Mouse (Mus musculus) stomach, embryonic 16.5 days (tissue): ENCODE results near the gene Pld1. TPM values are rescaled to one million over a fixed set of nuclear protein-coding genes. Genes with fewer than 3 reads are reported as not detected.
A peak's percentile ranks its signal among the peaks of the same experiment; 100 is the strongest.

Source experiments
- ATAC-seq: fragments of 200-750 bp; cut with Nextera tagmentation; 2 replicates; pipeline ENCODE4 v1.8.0; 2017; ENCODE audit warnings: moderate number of reproducible peaks, moderate TSS enrichment; ENCODE audit not compliant: insufficient read depth, low FRiP score
- H3K27ac ChIP-seq: fragments of 300-500 bp; sonication (generic); 2 replicates; pipeline ENCODE4 v1.5.1; 2014; ENCODE audit warnings: low read length
- H3K27me3 ChIP-seq: fragments of 300-500 bp; sonication (generic); 2 replicates; pipeline ENCODE4 v1.6.1; 2014; ENCODE audit warnings: low read length, control low read depth, mixed read lengths; ENCODE audit not compliant: control insufficient read depth, insufficient read depth
- H3K36me3 ChIP-seq: fragments of 300-500 bp; sonication (generic); 2 replicates; pipeline ENCODE4 v1.6.1; 2014; ENCODE audit warnings: low read length; ENCODE audit not compliant: control insufficient read depth, insufficient read depth
- H3K4me1 ChIP-seq: fragments of 300-500 bp; sonication (generic); 2 replicates; pipeline ENCODE4 v1.6.1; 2014; ENCODE audit warnings: low read length, control low read depth, mixed read lengths; ENCODE audit not compliant: control insufficient read depth, insufficient read depth
- H3K4me2 ChIP-seq: fragments of 300-500 bp; sonication (generic); 2 replicates; pipeline ENCODE4 v1.6.1; 2014; ENCODE audit warnings: low read depth, low read length, mixed read lengths
- H3K4me3 ChIP-seq: fragments of 300-500 bp; sonication (generic); replicated peaks from 2 replicates; pipeline ENCODE4 v1.5.1; 2014; ENCODE audit warnings: mild to moderate bottlenecking, low read length
- H3K9ac ChIP-seq: fragments of 300-500 bp; sonication (generic); 2 replicates; pipeline ENCODE4 v1.6.1; 2014; ENCODE audit warnings: low read length
- H3K9me3 ChIP-seq: fragments of 300-500 bp; sonication (generic); replicated peaks from 2 replicates; pipeline ENCODE4 v1.6.1; 2016; ENCODE audit warnings: low read length, control low read depth; ENCODE audit not compliant: control insufficient read depth
- WGBS: fragments of 180-500 bp; shearing (Covaris S2); extraction: QIAGEN DNeasy Blood & Tissue Kit; methylation state at CpG from one replicate; pipeline ENCODE4 v1.1.7; 2014; 5-methylcytosine and 5-hydroxymethylcytosine counted together
- polyA plus RNA-seq: library from polyadenylated mRNA; unstranded; fragments of >200 nt; fragmentation: Nextera tagmentation; extraction: Ambion mirVana; gene quantifications from 2 replicates; pipeline ENCODE4 v1.2.1, GENCODE M21; 2015

Pld1 gene
- polyA plus RNA-seq, 1 experiment from 2014 or later: 11.4 TPM

GRCm38 (mm10) chr3:28042366-28042765 lies 103.9 kb downstream of the Pld1 start:
- 91% methylated on average over 4 of the region's 4 CpGs for WGBS
- H3K27ac ChIP-seq: no peak overlapping the region
- no peak overlapping the region for H3K9ac ChIP-seq
- H3K4me1 ChIP-seq: peaks cover 6% of the 10 kb centered on the region; the same call in 1 of the 2 replicates
- H3K4me2 ChIP-seq: no peak overlapping the region
- no peak overlapping the region for H3K4me3 ChIP-seq
- no peak for ATAC-seq
- peaks cover 7% of the 10 kb centered on the region; the same call in 1 of the 2 replicates for H3K36me3 ChIP-seq
- H3K27me3 ChIP-seq: no peaks in the 10 kb centered on the region
- H3K9me3 ChIP-seq: 0 out of 2 replicates have a peak, but pooled peaks cover 5% of the 10 kb centered on the region

- H3K27ac ChIP-seq: no peak overlapping the region
- no peaks in the 10 kb centered on the region for H3K27me3 ChIP-seq
- H3K9me3 ChIP-seq: no peaks in the 10 kb centered on the region
- 0 out of 2 replicates have a peak, but pooled peaks cover 4% of the 10 kb centered on the region for H3K36me3 ChIP-seq
- H3K4me2 ChIP-seq: no peak overlapping the region
- no peak overlapping the region for H3K9ac ChIP-seq
- no peaks in the 10 kb centered on the region for H3K4me1 ChIP-seq
- WGBS: 81% methylated on average over 5 of the region's 5 CpGs
- H3K4me3 ChIP-seq: no peak overlapping the region
- no peak for ATAC-seq
These were observed 109.1 kb downstream of the Pld1 start for GRCm38 (mm10) chr3:28047599-28047998.

GRCm38 (mm10) chr3:28049526-28049925 lies 111.0 kb downstream of the Pld1 start:
- ATAC-seq: 0 out of 2 replicates have a peak, but pooled peaks have one; percentile 44
- H3K9ac ChIP-seq: no peak overlapping the region
- 59% methylated on average over 2 of the region's 2 CpGs for WGBS
- H3K4me3 ChIP-seq: no peak overlapping the region
- H3K4me1 ChIP-seq: no peaks in the 10 kb centered on the region
- no peaks in the 10 kb centered on the region for H3K27me3 ChIP-seq
- H3K4me2 ChIP-seq: no peak overlapping the region
- no peaks in the 10 kb centered on the region for H3K9me3 ChIP-seq
- H3K27ac ChIP-seq: 0 out of 2 replicates have a peak overlapping the region, but pooled peaks have one; percentile 38
- H3K36me3 ChIP-seq: 0 out of 2 replicates have a peak, but pooled peaks cover 4% of the 10 kb centered on the region

DNA sequence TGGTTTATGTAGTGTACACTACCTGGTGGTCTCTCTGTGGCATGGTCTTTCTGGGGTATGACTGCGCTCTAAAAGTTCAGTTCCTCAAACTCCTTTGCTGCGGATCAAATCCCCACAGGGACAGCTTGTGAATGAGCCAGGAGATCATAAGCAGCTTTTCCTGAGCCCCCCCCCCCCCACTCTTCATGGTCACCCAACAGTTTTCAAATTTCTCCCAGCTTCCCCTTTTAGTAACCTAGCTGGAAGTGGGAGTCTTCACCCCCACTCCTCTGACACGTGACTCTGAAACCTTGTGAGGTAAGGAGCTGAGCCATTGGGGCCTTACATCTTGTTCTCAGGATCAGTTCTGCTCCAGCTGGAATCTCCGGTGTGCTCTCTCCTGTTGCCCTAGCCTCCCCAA lies 114.6 kb downstream of the Pld1 start:
- no peaks in the 10 kb centered on the region for H3K9me3 ChIP-seq
- no peak for ATAC-seq

GRCm38 (mm10) chr3:28060713-28061112 lies 122.2 kb downstream of the Pld1 start:
- Histone ChIP-seq H3K36me3 (no peaks in the 10 kb centered on the region), H3K27ac (no peak overlapping the region), H3K4me2 (no peak overlapping the region), H3K4me1 (no peaks in the 10 kb centered on the region), H3K9me3 (no peaks in the 10 kb centered on the region), H3K27me3 (no peaks in the 10 kb centered on the region), H3K9ac (no peak overlapping the region), H3K4me3 (no peak overlapping the region)
- 63% methylated on average over 4 of the region's 4 CpGs for WGBS
- no peak for ATAC-seq

More for the DNA sequence above, 114.6 kb downstream of the Pld1 start:
- 84% methylated on average over 4 of the region's 4 CpGs for WGBS
- H3K4me3 ChIP-seq: no peak overlapping the region
- no peaks in the 10 kb centered on the region for H3K27me3 ChIP-seq
- H3K9ac ChIP-seq: no peak overlapping the region
- no peaks in the 10 kb centered on the region for H3K4me1 ChIP-seq
- no peak overlapping the region for H3K27ac ChIP-seq
- H3K36me3 ChIP-seq: 0 out of 2 replicates have a peak, but pooled peaks cover under 1% of the 10 kb centered on the region
- H3K4me2 ChIP-seq: no peak overlapping the region

- Histone ChIP-seq H3K36me3 (no peaks in the 10 kb centered on the region), H3K9ac (no peak overlapping the region), H3K27ac (no peak overlapping the region), H3K27me3 (no peaks in the 10 kb centered on the region), H3K4me1 (no peaks in the 10 kb centered on the region), H3K4me3 (no peak overlapping the region), H3K9me3 (no peaks in the 10 kb centered on the region), H3K4me2 (no peak overlapping the region)
- ATAC-seq: no peak
These were observed 122.7 kb downstream of the Pld1 start for GRCm38 (mm10) chr3:28061155-28061554.

GRCm38 (mm10) chr3:28079211-28079610 lies 140.7 kb downstream of the Pld1 start:
- no peak overlapping the region for H3K27ac ChIP-seq
- ATAC-seq: no peak
- H3K9me3 ChIP-seq: peaks cover 6% of the 10 kb centered on the region; the same call in 1 of the 2 replicates
- 90% methylated on average over 3 of the region's 3 CpGs for WGBS
- no peaks in the 10 kb centered on the region for H3K4me1 ChIP-seq
- no peaks in the 10 kb centered on the region for H3K27me3 ChIP-seq
- H3K36me3 ChIP-seq: 0 out of 2 replicates have a peak, but pooled peaks cover 3% of the 10 kb centered on the region
- H3K9ac ChIP-seq: no peak overlapping the region
- no peak overlapping the region for H3K4me3 ChIP-seq
- no peak overlapping the region for H3K4me2 ChIP-seq

GRCm38 (mm10) chr3:28080116-28080515 lies 141.6 kb downstream of the Pld1 start:
- H3K27ac ChIP-seq: no peak overlapping the region
- H3K9me3 ChIP-seq: peaks cover 6% of the 10 kb centered on the region; the same call in 1 of the 2 replicates
- no peaks in the 10 kb centered on the region for H3K4me1 ChIP-seq
- H3K4me3 ChIP-seq: no peak overlapping the region
- 90% methylated on average over 1 of the region's 1 CpGs for WGBS
- H3K9ac ChIP-seq: no peak overlapping the region
- H3K27me3 ChIP-seq: no peaks in the 10 kb centered on the region
- ATAC-seq: no peak
- 0 out of 2 replicates have a peak, but pooled peaks cover 3% of the 10 kb centered on the region for H3K36me3 ChIP-seq
- H3K4me2 ChIP-seq: no peak overlapping the region

- no peak overlapping the region for H3K27ac ChIP-seq
- H3K9me3 ChIP-seq: peaks cover 6% of the 10 kb centered on the region; the same call in 1 of the 2 replicates
- no peaks in the 10 kb centered on the region for H3K4me1 ChIP-seq
- ATAC-seq: no peak
- H3K36me3 ChIP-seq: 0 out of 2 replicates have a peak, but pooled peaks cover 3% of the 10 kb centered on the region
- H3K27me3 ChIP-seq: no peaks in the 10 kb centered on the region
- no peak overlapping the region for H3K4me2 ChIP-seq
- WGBS: 49% methylated on average over 6 of the region's 6 CpGs
- H3K4me3 ChIP-seq: no peak overlapping the region
- H3K9ac ChIP-seq: no peak overlapping the region
These were observed 142.5 kb downstream of the Pld1 start for GRCm38 (mm10) chr3:28081012-28081411.
